ENCODE assay signal across 9 mouse cellular contexts in the genomic region with DNA sequence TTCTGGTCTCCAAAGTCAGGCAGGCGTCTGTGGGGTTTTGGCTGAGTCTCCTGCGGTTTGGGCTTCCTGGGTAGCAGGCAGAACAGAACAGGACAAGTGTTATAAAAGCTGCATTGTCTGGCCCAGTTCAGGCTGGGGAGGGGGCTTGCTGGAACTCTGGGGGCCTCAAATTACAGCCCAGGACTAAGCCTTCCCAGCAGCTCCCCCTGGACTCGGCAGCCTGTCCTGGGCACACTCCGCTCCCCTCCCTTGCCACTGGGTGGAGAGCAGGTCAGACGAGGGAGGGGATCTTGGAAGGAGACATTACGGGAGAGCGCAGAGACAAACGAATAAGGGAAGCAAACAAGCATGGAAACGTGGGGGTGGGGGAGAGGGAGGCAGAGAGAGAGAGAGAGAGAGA. TPM values are rescaled to one million over a fixed set of nuclear protein-coding genes. Genes with fewer than 3 reads are reported as not detected.
DNase-seq lines count a peak whose midpoint lies in the region; ATAC-seq and TF ChIP-seq lines count a peak whose summit lies in the region.
"Had no signal": no experiment of that assay in that cellular context is flagged by ENCODE, and none has a peak within 500 bp of the region (broad histone marks: within the 10 kb centered on the region; RNA-seq: fewer than 3 reads in every experiment).

No protein-coding gene starts in this region.

- H3K4me2 ChIP-seq in kidney, postnatal 0 days (ENCODE audit: low read length): peak overlapping the region; percentile 91
- peak overlapping the region; percentile 90 for H3K4me2 ChIP-seq in embryonic facial prominence, embryonic 13.5 days
- H3K4me2 ChIP-seq in hindbrain, postnatal 0 days (ENCODE audit: low read depth, low read length): no peak overlapping the region
- H3K4me2 ChIP-seq in neural tube, embryonic 11.5 days (ENCODE audit: low read depth): peak overlapping the region; percentile 95

- H3K9me3 ChIP-seq in kidney, postnatal 0 days (replicated peaks; ENCODE audit: low read length): no peaks in the 10 kb centered on the region
- no peaks in the 10 kb centered on the region for H3K9me3 ChIP-seq in embryonic facial prominence, embryonic 13.5 days
- H3K9me3 ChIP-seq in hindbrain, postnatal 0 days (ENCODE audit: low read length): no peaks in the 10 kb centered on the region
- H3K9me3 ChIP-seq in neural tube, embryonic 11.5 days (ENCODE audit: control insufficient read depth, low read length): no peaks in the 10 kb centered on the region; the same call in 1 of the 2 replicates

- peaks cover 10% of the 10 kb centered on the region; the same call in 1 of the 2 replicates for H3K27me3 ChIP-seq in kidney, postnatal 0 days (ENCODE audit: insufficient read depth, low read length)
- H3K27me3 ChIP-seq in embryonic facial prominence, embryonic 13.5 days: peaks cover 3% of the 10 kb centered on the region; the same call in 1 of the 2 replicates
- peaks cover 22% of the 10 kb centered on the region; the same call in 1 of the 2 replicates for H3K27me3 ChIP-seq in hindbrain, postnatal 0 days (ENCODE audit: insufficient read depth, low read length)
- H3K27me3 ChIP-seq in neural tube, embryonic 11.5 days (ENCODE audit: control insufficient read depth, insufficient read depth, low read length): peaks cover 22% of the 10 kb centered on the region

- ATAC-seq in kidney, postnatal 0 days (replicated peaks; ENCODE audit: low FRiP score, low read depth): no peak
- peak; percentile 43; the same call in 1 of the 2 replicates for ATAC-seq in embryonic facial prominence, embryonic 13.5 days (ENCODE audit: insufficient number of reproducible peaks, insufficient read depth, low FRiP score, low TSS enrichment, low read depth)
- peak; percentile 30; the same call in 1 of the 2 replicates for ATAC-seq in hindbrain, postnatal 0 days
- no peak for ATAC-seq in neural tube, embryonic 11.5 days (ENCODE audit: insufficient read depth, low FRiP score, low TSS enrichment)

- H3K4me1 ChIP-seq in kidney, postnatal 0 days (replicated peaks; ENCODE audit: insufficient read depth, low read length): peaks cover 7% of the 10 kb centered on the region
- peaks cover 44% of the 10 kb centered on the region for H3K4me1 ChIP-seq in embryonic facial prominence, embryonic 13.5 days
- 0 out of 2 replicates have a peak, but pooled peaks cover 3% of the 10 kb centered on the region for H3K4me1 ChIP-seq in hindbrain, postnatal 0 days (ENCODE audit: insufficient read depth, low read length)
- H3K4me1 ChIP-seq in neural tube, embryonic 11.5 days (ENCODE audit: control insufficient read depth, insufficient read depth, low read length): peaks cover 11% of the 10 kb centered on the region

- 0 out of 2 replicates have a peak, but pooled peaks have one; percentile 13 for TF ChIP-seq CTCF in kidney, postnatal 0 days (IDR thresholded peaks at IDR 0.05; ENCODE audit: low read depth)
- TF ChIP-seq CTCF in hindbrain, postnatal 0 days (IDR thresholded peaks at IDR 0.05; ENCODE audit: low read depth): no peak

- peak; percentile 40 for DNase-seq in kidney, postnatal 0 days (ENCODE audit: low spot score)
- no peak for DNase-seq in kidney, adult 8-10 months
- DNase-seq in hindbrain, postnatal 0 days (ENCODE audit: low spot score): no peak
- DNase-seq in neural tube, embryonic 11.5 days (ENCODE audit: low spot score): peak; percentile 50
- DNase-seq in right cerebral cortex, postnatal 14 days: no peak
- no peak for DNase-seq in cerebellum, adult 9-10 months
- DNase-seq in urinary bladder, postnatal 25 days (ENCODE audit: low spot score): no peak

- WGBS in kidney, postnatal 0 days: 18% methylated on average over 9 of the region's 9 CpGs
- 1% methylated on average over 9 of the region's 9 CpGs for WGBS in embryonic facial prominence, embryonic 13.5 days
- 21% methylated on average over 9 of the region's 9 CpGs for WGBS in hindbrain, postnatal 0 days
- WGBS in neural tube, embryonic 11.5 days: 3% methylated on average over 9 of the region's 9 CpGs

- H3K27ac ChIP-seq in kidney, postnatal 0 days: no peak overlapping the region
- H3K27ac ChIP-seq in embryonic facial prominence, embryonic 13.5 days: peak overlapping the region; percentile 96
- no peak overlapping the region for H3K27ac ChIP-seq in hindbrain, postnatal 0 days
- H3K27ac ChIP-seq in neural tube, embryonic 11.5 days (ENCODE audit: low read depth, low read length): 0 out of 2 replicates have a peak overlapping the region, but pooled peaks have one; percentile 15

- 0 out of 2 replicates have a peak overlapping the region, but pooled peaks have one; percentile 18 for H3K9ac ChIP-seq in kidney, postnatal 0 days (ENCODE audit: low read depth, low read length)
- peak overlapping the region; percentile 90 for H3K9ac ChIP-seq in embryonic facial prominence, embryonic 13.5 days
- no peak overlapping the region for H3K9ac ChIP-seq in hindbrain, postnatal 0 days (replicated peaks; ENCODE audit: low read length)
- H3K9ac ChIP-seq in neural tube, embryonic 11.5 days (ENCODE audit: low read length): no peak overlapping the region; the same call in 1 of the 2 replicates

- no peaks in the 10 kb centered on the region for H3K36me3 ChIP-seq in kidney, postnatal 0 days (ENCODE audit: insufficient read depth, low read length)
- H3K36me3 ChIP-seq in embryonic facial prominence, embryonic 13.5 days: peaks cover 37% of the 10 kb centered on the region
- H3K36me3 ChIP-seq in hindbrain, postnatal 0 days (ENCODE audit: insufficient read depth, low read length): no peaks in the 10 kb centered on the region
- H3K36me3 ChIP-seq in neural tube, embryonic 11.5 days (ENCODE audit: control insufficient read depth, insufficient read depth, low read length): no peaks in the 10 kb centered on the region

- H3K4me3 ChIP-seq in kidney, postnatal 0 days (replicated peaks; ENCODE audit: low read depth, low read length): no peak overlapping the region
- peak overlapping the region; percentile 93 for H3K4me3 ChIP-seq in embryonic facial prominence, embryonic 13.5 days
- no peak overlapping the region for H3K4me3 ChIP-seq in hindbrain, postnatal 0 days (ENCODE audit: low read length)
- H3K4me3 ChIP-seq in neural tube, embryonic 11.5 days (ENCODE audit: low read depth, low read length): peak overlapping the region; percentile 70
- H3K4me3 ChIP-seq: myocyte had no signal

RNA-seq across cellular contexts. Expression of gene Mdfi, which starts 3.3 kb away (rescaled TPM):
- 5.5 and 6.2 TPM in 2 replicates for polyA plus RNA-seq in kidney, postnatal 0 days (2015; fragmentation: Nextera tagmentation; extraction: Ambion mirVana)
- 28.9 and 35.9 TPM in 2 replicates for polyA plus RNA-seq in embryonic facial prominence, embryonic 13.5 days (2015; fragmentation: Nextera tagmentation; extraction: Ambion mirVana)
- 14.7 and 38.7 TPM in 2 replicates for total RNA-seq in hindbrain, postnatal 0 days (2014; rRNA removed)
- 2.6 TPM in 2 replicates for polyA plus RNA-seq in hindbrain, postnatal 0 days (2015; fragmentation: Nextera tagmentation; extraction: Ambion mirVana)
- 43.4 and 50.3 TPM in 2 replicates for polyA plus RNA-seq in neural tube, embryonic 11.5 days (2014; fragmentation: Nextera tagmentation; extraction: Ambion mirVana)

Comparison
In these comparisons a context has a peak if more than half of its experiments do, and no peak if none do; other contexts are left out.
1. DNase-seq: peak in kidney, postnatal 0 days (single experiment) and neural tube, embryonic 11.5 days (single experiment); none in kidney, adult 8-10 months (0 of 2), hindbrain, postnatal 0 days (single experiment), right cerebral cortex, postnatal 14 days (single experiment), cerebellum, adult 9-10 months (single experiment) and urinary bladder, postnatal 25 days (single experiment).
2. ATAC-seq: peak in embryonic facial prominence, embryonic 13.5 days (single experiment) and hindbrain, postnatal 0 days (single experiment); none in kidney, postnatal 0 days (single experiment) and neural tube, embryonic 11.5 days (single experiment).
3. H3K27ac ChIP-seq: peak in embryonic facial prominence, embryonic 13.5 days (single experiment) and neural tube, embryonic 11.5 days (single experiment); none in kidney, postnatal 0 days (single experiment) and hindbrain, postnatal 0 days (single experiment).
4. H3K4me3 ChIP-seq: peak in embryonic facial prominence, embryonic 13.5 days (single experiment) and neural tube, embryonic 11.5 days (single experiment); none in kidney, postnatal 0 days (single experiment) and hindbrain, postnatal 0 days (single experiment).
5. H3K9ac ChIP-seq: peak in kidney, postnatal 0 days (single experiment) and embryonic facial prominence, embryonic 13.5 days (single experiment); none in hindbrain, postnatal 0 days (single experiment) and neural tube, embryonic 11.5 days (single experiment).